Mouse (Mus musculus): Measurements from ENCODE around the gene Spryd4.
"Not testable (repeated sequence)": the region's sequence is repeated elsewhere in the genome, so short reads cannot be mapped to it uniquely, and the experiment has no call there.

The Spryd4 gene

GRCm38 (mm10) chr10:128225538-128225937, 13.9 kb upstream of the Spryd4 start, which contains the start of gene Mip:
Mip (plus strand) TSS chr10:128225838.
- no peak for DNase-seq (ENCODE audit: low read depth, low spot score)

- DNase-seq (ENCODE audit: low read depth, low spot score) = no peak
These were observed 13.5 kb upstream of the Spryd4 start for GRCm38 (mm10) chr10:128225064-128225463.

DNA sequence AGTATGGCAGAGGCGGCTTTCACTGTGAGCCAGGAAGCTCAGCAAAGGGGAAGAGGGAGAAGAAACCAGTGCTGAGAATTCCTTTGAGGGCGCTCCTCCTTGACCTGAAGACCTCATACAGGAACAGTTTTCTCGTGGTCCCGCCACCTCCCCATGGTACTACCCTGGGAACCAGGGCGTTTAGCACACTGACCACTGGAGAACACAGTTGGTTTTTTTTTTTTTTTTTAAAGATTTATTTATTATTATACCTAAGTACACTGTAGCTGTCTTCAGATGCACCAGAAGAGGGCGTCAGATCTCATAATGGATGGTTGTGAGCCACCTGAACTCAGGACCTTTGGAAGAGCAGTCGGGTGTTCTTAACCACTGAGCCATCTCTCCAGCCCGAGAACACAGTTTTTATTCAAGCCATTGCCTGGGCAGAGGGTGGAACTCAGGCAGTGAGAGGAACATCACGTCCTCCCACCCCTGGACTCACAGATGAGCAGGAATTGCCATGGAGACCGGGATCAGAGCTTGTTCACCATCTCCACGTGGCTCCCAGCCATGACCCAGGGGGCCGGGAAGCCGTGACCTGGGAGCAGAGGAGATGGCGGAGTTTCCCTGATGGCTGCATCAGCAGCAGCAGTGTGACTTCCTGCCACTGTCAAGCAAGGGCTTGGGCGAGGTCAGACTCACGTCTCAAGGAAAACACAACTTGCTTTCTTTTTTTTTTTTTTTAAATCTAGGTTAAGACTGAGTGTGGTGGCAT, 10.1 kb upstream of the Spryd4 start:
- no peak for DNase-seq (ENCODE audit: low read depth, low spot score)

- DNase-seq (ENCODE audit: low read depth, low spot score) = no peak
These were observed 6.9 kb upstream of the Spryd4 start for GRCm38 (mm10) chr10:128218387-128219117.

DNA sequence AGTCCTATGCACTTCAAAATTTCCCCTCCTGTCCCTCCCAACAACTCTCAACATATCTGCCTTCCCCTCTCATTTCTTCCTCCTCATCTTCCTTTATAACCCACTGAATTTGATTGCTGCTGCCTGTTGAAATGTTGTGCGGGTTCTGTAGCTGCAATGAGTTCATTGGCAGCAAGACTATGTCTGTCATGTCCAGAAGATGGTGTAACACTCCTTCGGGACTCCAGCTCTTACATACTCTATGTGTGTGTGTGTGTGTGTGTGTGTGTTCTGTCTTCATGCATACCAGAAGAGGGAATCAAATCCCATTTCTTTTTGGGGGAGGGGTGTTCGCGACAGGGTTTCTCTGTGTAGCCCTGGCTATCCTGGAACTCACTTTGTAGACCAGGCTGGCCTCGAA, 3.4 kb upstream of the Spryd4 start:
- no peak for DNase-seq (ENCODE audit: low read depth, low spot score)

DNA sequence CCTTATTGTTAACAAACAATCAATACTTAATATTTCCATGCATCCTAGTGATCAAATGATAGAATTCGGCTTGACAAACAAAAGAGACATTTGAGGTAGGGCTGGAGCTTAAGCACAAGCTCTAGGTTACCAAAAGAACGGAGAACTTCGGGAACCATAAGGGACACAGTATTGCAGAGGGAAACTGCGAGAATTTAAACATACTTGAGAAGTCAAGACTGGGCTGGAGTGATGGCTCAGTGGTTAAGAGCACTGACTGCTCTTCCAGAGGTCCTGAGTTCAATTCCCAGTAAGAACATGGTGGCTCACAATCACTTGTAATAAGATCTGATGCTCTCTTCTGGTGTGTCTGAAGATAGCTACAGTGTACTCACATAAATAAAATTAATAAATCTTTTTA, 2.5 kb upstream of the Spryd4 start:
- not testable (repeated sequence) for DNase-seq (ENCODE audit: low read depth, low spot score)

DNA sequence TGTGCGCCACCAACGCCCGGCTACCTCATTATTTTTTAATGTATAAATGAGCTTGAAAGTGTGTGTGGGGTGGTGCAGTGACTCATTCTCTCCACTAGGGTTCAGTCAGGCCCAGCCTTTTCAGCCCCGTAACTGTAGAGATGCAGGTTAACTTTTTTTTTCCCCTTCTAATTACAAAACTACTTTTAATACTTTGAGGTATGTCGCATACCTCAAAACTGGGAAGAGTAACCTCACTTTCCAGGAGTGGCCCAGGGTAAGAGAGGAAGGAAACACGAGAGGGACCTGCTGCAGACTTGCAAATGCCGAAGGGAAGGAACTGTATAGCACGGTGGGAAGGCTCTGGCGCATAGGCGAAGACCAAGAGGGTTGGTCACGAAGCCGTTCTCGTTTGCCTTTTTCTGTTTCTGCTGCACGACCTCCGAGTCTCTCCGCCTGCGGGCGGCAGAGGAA, 1.3 kb upstream of the Spryd4 start:
- peak; percentile 55 for DNase-seq (ENCODE audit: low read depth, low spot score)

DNA sequence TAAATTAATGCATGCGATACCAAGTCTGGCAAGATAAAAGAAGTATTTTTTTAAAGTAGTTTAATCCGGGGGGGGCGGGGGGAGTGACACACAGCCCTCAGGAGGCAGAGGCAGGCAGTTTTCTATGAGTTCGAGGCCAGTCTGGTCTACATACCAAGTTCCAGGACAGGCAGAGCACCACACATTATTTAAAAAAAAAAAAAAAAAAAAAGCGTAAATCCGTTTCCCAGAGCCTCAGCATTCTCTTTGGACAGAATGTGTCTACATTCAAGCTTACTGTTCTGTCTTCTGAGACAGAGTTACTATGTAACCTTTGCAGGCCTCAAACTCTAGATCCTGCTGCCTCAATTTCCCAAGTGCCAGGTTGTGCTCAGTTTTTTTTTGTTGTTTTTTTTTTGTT, 541 bp upstream of the Spryd4 start:
- DNase-seq (ENCODE audit: low read depth, low spot score) = no peak

GRCm38 (mm10) chr10:128210954-128211353, 653 bp downstream of the Spryd4 start:
- no peak for DNase-seq (ENCODE audit: low read depth, low spot score)

DNA sequence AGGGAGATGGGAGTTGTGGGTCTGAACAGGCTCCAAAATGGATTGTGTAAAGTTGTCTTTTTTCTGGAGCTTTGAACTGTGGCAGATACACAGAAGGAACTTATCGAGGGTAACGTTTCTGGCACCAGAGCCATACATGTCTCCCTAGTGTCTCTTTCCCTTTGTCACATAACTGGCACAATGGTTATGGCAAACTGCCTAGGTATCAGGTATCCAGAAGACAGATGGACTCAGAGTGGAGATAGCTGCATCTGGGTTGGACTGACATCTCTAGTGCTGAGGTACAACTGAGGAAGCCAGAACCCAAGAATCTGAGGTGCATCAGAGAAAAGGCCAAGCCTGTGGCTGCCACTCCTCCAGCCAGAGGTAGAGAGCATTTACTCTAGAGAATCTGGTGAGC, 1.5 kb downstream of the Spryd4 start:
- DNase-seq (ENCODE audit: low read depth, low spot score) = no peak

DNA sequence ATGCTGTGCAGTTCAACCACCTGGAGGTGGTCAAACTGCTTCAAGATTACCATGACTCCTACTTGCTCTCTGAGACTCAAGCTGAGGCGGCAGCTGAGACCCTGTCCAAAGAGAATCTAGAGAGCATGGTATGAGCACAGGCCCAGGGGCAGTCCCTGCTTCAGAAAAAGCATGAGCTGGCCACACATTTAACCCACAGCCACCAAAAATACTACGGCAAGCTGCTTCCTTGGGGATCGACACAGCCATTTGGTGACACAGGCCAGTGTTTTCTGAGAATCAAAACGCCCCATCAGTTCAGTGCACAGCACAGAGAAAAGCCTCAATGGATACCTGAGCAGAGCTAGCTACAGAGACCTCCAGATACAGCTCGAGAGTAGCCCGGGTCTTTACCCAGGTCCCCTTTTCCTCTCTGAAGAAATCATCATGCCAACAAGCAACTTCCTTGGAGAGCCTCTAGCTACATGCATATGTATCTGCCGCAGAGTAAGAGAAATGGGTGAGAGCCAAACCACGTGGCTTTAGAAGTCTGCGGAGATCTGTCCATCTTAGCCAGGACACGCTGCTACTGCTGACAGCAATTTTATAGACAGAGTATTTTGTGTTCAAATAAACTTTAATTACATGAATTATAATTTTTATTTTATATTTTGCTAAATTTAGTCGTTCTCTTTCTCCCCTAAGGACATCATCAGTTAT, 2.1 kb downstream of the Spryd4 start:
- DNase-seq (ENCODE audit: low read depth, low spot score) = no peak

DNA sequence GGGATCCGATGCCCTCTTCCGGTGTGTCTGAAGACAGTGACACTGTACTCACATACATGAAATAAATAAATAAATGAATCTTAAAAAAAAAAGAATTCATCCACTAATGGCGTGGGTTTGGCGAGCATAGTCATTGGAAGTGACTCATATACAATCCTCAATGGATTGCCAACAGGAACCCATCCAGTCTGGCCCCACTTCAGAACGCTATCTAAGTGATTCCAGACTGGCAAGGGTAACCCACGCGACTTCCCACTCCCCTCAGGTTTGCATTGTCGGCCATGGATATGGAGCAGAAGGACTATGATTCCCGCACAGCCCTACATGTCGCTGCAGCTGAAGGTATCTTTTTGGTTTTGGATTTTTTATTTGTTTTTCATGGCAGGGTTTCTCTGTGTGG, 3.3 kb downstream of the Spryd4 start:
- no peak for DNase-seq (ENCODE audit: low read depth, low spot score)

DNA sequence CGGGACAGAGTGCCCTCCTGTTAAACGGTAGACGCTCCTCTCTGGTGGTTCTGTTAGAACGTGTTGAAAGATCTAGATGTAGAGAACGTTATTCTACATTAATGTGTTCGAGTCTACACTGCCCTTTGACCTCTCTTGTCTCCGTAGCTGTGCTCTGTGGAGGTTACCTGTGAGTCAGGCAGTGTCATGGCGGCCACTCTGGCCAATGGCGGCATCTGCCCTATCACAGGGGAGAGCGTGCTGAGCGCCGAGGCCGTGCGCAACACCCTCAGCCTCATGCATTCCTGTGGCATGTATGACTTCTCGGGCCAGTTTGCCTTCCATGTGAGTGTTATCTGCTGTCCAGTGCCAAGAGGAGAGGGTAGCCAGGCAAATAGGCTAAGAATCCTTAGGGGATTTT, 6.7 kb downstream of the Spryd4 start:
- DNase-seq (ENCODE audit: low read depth, low spot score) = no peak

DNA sequence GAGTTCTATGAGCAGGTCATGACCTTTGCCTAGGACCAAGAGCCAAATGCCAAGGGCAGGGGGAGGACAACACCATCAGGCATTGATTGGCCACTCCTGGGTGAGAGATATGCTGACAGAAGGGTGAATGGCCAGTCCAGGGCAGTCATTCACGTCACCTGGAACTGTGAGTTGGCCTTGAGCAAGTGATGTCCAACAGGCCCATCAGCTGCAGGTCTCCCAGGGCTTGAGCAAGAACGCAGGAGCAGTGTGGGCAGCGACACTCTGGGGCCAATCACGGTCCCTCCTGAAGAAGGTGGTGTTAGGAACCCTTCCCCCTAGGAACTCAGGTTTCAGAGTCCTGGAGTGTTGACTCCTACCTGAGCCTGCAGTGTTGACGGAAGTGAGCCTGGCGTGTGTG, 9.8 kb downstream of the Spryd4 start:
- DNase-seq (ENCODE audit: low read depth, low spot score) = no peak

DNA sequence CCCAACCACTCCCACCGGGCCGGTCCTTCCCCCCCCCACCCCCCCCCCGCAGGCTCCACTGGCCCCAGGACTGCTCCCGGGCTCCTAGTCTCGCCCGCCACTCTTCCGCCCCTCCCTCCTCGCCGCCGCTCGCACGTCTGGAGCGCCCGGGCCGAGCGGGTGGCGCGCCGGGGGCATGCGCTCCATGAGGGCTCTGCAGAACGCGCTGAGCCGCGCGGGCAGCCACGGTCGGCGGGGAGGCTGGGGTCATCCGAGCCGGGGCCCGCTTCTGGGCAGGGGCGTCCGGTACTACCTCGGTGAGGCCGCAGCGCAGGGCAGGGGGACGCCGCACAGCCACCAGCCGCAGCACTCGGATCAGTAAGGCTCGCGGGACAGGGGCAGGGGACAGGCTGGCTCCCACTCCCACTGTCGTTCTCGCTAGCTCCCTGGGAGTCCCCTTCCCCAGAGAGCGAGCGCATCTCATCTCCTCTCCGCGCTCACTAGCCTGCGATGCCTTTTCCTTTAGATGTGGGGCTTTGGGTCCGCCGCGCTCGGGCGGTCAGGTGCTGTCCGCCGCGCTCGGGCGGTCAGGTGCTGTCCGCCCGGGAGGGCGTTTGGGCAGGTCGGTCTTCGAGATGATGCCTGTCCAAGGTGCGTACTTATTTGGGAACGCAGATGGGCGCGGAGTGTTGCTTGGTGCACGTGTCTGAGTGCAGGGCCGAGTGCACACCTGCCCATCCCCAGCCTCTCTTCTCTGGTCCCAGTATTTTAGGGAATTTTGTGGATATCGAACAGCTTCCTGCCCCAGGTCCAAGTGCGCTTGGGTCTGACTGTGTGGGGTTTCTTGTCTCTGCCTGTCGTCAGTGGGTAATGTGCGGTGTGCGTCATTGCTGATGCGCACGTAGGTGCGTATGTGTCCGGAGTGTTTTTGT, 16.8 kb downstream of the Spryd4 start:
- DNase-seq (ENCODE audit: low read depth, low spot score) = no peak

GRCm38 (mm10) chr10:128194024-128194550, 17.5 kb downstream of the Spryd4 start, which contains the start of gene Gls2:
Gls2 (plus strand) TSS chr10:128194457.
- peak; percentile 88 for DNase-seq (ENCODE audit: low read depth, low spot score)

GRCm38 (mm10) chr10:128193113-128193512, 18.5 kb downstream of the Spryd4 start:
- DNase-seq (ENCODE audit: low read depth, low spot score) = no peak

GRCm38 (mm10) chr10:128192030-128192766, 19.4 kb downstream of the Spryd4 start:
- not testable (repeated sequence) for DNase-seq (ENCODE audit: low read depth, low spot score)

DNA sequence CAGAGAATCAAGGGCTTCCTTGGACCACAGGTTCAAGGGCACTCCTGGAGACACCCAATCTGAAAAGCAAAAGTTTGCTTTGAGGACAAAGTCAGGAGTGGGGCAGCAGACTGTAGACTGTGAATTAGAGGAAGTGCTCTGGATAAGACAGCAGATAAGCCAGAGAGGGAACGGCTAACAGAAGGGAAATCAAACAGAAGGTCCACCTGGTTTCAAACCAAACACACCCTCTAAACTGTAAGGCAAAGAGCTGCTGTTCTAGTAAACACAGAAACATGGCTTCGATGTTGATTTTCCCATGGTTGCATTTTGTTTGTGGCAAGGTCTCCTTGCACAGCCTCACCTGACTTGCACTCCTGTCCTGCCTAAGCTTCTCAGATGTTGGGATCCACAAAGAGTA, 20.1 kb downstream of the Spryd4 start:
- no peak for DNase-seq (ENCODE audit: low read depth, low spot score)

DNA sequence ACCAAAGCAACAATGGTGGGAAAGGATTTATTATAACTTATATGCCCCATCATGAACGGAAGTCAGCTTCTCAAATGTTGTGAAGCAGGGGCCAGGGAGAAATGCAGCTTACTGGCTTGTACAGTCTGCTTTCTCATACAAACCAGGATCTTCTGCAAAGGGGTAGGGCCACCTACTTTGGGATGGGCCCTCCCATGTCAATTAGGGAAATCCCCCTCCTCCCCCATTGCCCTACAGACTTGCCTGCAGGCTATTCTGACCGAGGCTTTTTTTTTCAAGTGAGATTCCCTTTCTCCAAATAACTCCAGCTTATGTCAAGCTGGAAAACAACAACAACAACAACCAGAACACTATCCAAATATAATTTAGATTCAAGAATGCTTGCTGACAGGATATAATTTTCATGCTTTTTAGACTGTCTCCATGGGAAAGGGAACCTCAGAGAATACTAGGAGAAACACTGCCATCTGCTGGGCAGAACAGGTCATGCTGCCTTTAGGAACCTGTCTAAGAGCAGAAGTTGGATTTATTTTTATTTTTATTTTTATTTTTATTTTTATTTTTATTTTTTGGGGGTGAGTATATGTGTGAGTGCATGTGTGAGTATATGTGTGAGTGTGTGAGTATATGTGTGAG, 23.2 kb downstream of the Spryd4 start:
- peak; percentile 77 for DNase-seq (ENCODE audit: low read depth, low spot score)
